Mouse (Mus musculus) kidney, embryonic 14.5 days (tissue): Measurements from ENCODE around the gene Abca12. TPM values are rescaled to one million over a fixed set of nuclear protein-coding genes. Genes with fewer than 3 reads are reported as not detected.

Experiments
- ATAC-seq: fragments of 200-750 bp; cut with Nextera tagmentation; 2 replicates; pipeline ENCODE4 v1.8.0; 2017; ENCODE audit warnings: moderate number of reproducible peaks, mild to moderate bottlenecking, moderate TSS enrichment, moderate library complexity; ENCODE audit not compliant: low FRiP score, low TSS enrichment
- H3K27ac ChIP-seq: fragments of 300-500 bp; sonication (generic); 2 replicates; pipeline ENCODE4 v1.5.1; 2014; ENCODE audit warnings: low read depth, mild to moderate bottlenecking, low read length, moderate library complexity, mixed read lengths
- H3K27me3 ChIP-seq: fragments of 300-500 bp; sonication (generic); 2 replicates; pipeline ENCODE4 v1.6.1; 2014; ENCODE audit warnings: mild to moderate bottlenecking, low read length; ENCODE audit not compliant: control insufficient read depth, insufficient read depth
- H3K36me3 ChIP-seq: fragments of 300-500 bp; sonication (generic); 2 replicates; pipeline ENCODE4 v1.6.1; 2014; ENCODE audit warnings: low read length, mixed read lengths; ENCODE audit not compliant: control insufficient read depth, insufficient read depth
- H3K4me1 ChIP-seq: fragments of 300-500 bp; sonication (generic); 2 replicates; pipeline ENCODE4 v1.6.1; 2014; ENCODE audit warnings: low read length, mixed read lengths; ENCODE audit not compliant: control insufficient read depth, insufficient read depth
- H3K4me2 ChIP-seq: fragments of 300-500 bp; sonication (generic); replicated peaks from 2 replicates; pipeline ENCODE4 v1.6.1; 2014; ENCODE audit warnings: low read depth, mild to moderate bottlenecking, low read length
- H3K4me3 ChIP-seq: fragments of 300-500 bp; sonication (generic); 2 replicates; pipeline ENCODE4 v1.5.1; 2014; ENCODE audit warnings: mild to moderate bottlenecking, low read length
- H3K9ac ChIP-seq: fragments of 300-500 bp; sonication (generic); 2 replicates; pipeline ENCODE4 v1.6.1; 2014; ENCODE audit warnings: low read depth, mild to moderate bottlenecking, low read length, moderate library complexity
- H3K9me3 ChIP-seq: fragments of 300-500 bp; sonication (generic); 2 replicates; pipeline ENCODE4 v1.6.1; 2016; ENCODE audit warnings: low read length; ENCODE audit not compliant: control insufficient read depth
- WGBS: fragments of 180-500 bp; shearing (Covaris S2); extraction: QIAGEN DNeasy Blood & Tissue Kit; methylation state at CpG from one replicate; pipeline ENCODE4 v1.1.7; 2014; 5-methylcytosine and 5-hydroxymethylcytosine counted together
- polyA plus RNA-seq: library from polyadenylated mRNA; unstranded; fragments of >200 nt; fragmentation: Nextera tagmentation; extraction: Ambion mirVana; gene quantifications from 2 replicates; pipeline ENCODE4 v1.2.1, GENCODE M21; 2014

Gene Abca12
- polyA plus RNA-seq, 1 experiment from 2014 or later = not detected

GRCm38 (mm10) chr1:71306196-71306595 lies 108.5 kb downstream of the Abca12 start:
- Histone ChIP-seq H3K36me3 (no peaks in the 10 kb centered on the region), H3K9ac (no peak overlapping the region), H3K4me2 (no peak overlapping the region), H3K4me1 (no peaks in the 10 kb centered on the region), H3K4me3 (no peak overlapping the region), H3K27ac (no peak overlapping the region), H3K9me3 (no peaks in the 10 kb centered on the region), H3K27me3 (no peaks in the 10 kb centered on the region)
- WGBS = 52% methylated on average over 3 of the region's 3 CpGs
- no peak for ATAC-seq

DNA sequence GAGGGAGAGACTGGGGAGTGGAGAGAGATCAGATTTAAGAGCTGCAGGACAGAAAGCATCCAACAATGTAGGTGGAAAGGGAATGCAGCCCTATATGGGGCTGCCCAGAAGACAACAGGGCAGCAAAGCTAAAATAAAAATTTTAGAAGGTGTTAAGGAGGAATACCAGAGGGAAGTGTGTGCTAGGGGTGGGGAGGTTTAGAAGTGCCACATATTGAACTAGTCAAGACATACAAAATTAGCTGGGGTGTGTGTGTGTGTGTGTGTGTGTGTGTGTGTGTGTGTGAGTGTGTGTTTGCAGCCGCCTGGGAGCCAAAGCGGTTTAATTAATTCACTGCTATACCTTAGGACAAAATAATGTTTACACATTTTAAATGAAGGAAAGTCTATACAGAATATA lies 110.1 kb downstream of the Abca12 start:
- H3K4me3 ChIP-seq = no peak overlapping the region
- WGBS = 71% methylated on average over 2 of the region's 2 CpGs
- no peak overlapping the region for H3K4me2 ChIP-seq
- H3K9me3 ChIP-seq = no peaks in the 10 kb centered on the region
- no peak overlapping the region for H3K27ac ChIP-seq
- H3K4me1 ChIP-seq = no peaks in the 10 kb centered on the region
- H3K27me3 ChIP-seq = no peaks in the 10 kb centered on the region
- no peak overlapping the region for H3K9ac ChIP-seq
- H3K36me3 ChIP-seq = no peaks in the 10 kb centered on the region
- ATAC-seq = no peak

DNA sequence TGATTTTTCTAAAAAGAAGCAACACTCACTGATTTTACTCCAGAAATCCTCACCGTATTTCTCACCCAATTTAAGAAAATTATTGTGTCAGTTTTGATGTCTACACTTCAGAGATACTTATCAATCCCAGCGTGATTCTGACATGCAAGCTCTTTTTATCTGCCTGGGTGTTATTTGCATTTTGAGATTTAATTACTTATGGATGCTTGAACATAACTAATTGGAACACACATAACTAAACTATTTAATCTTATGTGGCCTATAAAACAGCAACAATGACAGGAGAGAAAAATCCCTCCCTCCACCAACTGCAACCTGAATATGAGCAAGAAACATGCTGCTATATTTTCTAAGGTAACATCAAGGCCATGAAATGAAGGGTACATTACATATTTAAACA lies 117.7 kb downstream of the Abca12 start:
- H3K27me3 ChIP-seq = no peaks in the 10 kb centered on the region
- H3K9ac ChIP-seq = no peak overlapping the region
- H3K27ac ChIP-seq = no peak overlapping the region
- H3K9me3 ChIP-seq = no peaks in the 10 kb centered on the region
- WGBS = 55% methylated on average over 2 of the region's 2 CpGs
- no peaks in the 10 kb centered on the region for H3K4me1 ChIP-seq
- H3K4me3 ChIP-seq = no peak overlapping the region
- H3K36me3 ChIP-seq = no peaks in the 10 kb centered on the region
- no peak for ATAC-seq
- no peak overlapping the region for H3K4me2 ChIP-seq

DNA sequence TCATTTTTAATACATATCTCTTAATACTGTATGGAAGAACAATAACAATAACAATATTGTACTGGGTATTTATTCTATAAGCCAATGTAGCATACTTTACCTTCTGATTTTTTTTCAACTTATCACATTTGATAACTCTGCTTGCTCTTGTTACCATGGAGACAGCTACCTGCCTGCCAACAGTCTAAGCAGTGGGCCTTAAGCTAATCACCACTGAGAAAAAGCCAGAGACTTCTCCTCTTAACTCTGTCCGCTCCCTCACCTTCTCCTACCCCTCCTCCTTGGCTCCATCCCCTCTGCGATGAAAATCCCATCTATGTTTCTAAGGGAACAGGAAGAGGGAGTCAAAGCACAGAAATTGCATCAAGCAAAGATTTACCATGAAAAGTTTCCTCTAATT lies 118.1 kb downstream of the Abca12 start:
- Histone ChIP-seq H3K4me1 (no peaks in the 10 kb centered on the region), H3K9ac (no peak overlapping the region), H3K9me3 (no peaks in the 10 kb centered on the region), H3K36me3 (no peaks in the 10 kb centered on the region), H3K4me3 (no peak overlapping the region), H3K27me3 (no peaks in the 10 kb centered on the region), H3K27ac (no peak overlapping the region), H3K4me2 (no peak overlapping the region)
- no peak for ATAC-seq
- WGBS = 57% methylated on average over 2 of the region's 2 CpGs

DNA sequence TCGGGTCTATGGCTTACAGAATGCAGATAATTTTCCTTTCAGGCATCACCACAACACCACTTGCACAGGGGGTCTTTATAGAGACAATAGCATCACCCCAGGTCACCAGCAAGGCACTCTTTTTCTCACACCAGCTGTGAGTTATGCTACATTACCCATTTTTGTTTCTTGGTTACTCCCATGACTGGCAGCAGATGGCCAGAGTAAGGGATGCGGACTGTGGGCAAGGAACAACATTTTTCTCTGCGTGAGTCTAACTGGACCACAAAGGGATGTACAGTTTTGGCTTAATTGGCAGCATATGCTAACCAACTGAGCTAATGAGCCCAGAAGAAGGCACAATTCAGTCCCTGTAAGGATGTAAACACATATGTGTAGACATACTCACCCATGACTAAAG lies 122.8 kb downstream of the Abca12 start:
- Histone ChIP-seq H3K27ac (no peak overlapping the region), H3K4me1 (no peaks in the 10 kb centered on the region), H3K4me2 (no peak overlapping the region), H3K9ac (no peak overlapping the region), H3K27me3 (no peaks in the 10 kb centered on the region), H3K36me3 (no peaks in the 10 kb centered on the region), H3K9me3 (no peaks in the 10 kb centered on the region), H3K4me3 (no peak overlapping the region)
- ATAC-seq = no peak
- WGBS = 84% methylated on average over 3 of the region's 3 CpGs

DNA sequence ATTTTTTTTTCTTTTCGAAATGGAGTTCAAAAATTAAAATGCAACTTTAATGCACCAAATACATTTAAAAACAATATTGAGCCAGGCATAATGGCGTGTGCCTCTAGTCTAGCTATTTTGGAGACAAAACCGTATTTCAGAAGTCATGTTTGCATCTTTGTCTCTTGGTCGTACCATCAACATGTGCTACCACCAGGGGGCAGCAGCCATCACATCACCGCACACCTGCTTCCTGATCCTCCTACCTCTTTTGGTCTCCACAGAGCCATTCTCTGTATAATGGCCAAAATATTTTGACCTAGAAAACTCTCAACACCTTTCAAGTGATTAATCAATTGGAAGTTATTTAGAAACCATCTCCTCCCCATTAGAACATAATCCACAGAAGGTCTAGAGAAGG lies 125.2 kb downstream of the Abca12 start:
- WGBS = 20% methylated on average over 5 of the region's 5 CpGs
- H3K27me3 ChIP-seq = no peaks in the 10 kb centered on the region
- 0 out of 2 replicates have a peak, but pooled peaks have one; percentile 28 for ATAC-seq
- no peak overlapping the region for H3K4me2 ChIP-seq
- no peak overlapping the region for H3K9ac ChIP-seq
- H3K36me3 ChIP-seq = no peaks in the 10 kb centered on the region
- H3K27ac ChIP-seq = no peak overlapping the region
- no peak overlapping the region for H3K4me3 ChIP-seq
- no peaks in the 10 kb centered on the region for H3K4me1 ChIP-seq
- H3K9me3 ChIP-seq = no peaks in the 10 kb centered on the region

DNA sequence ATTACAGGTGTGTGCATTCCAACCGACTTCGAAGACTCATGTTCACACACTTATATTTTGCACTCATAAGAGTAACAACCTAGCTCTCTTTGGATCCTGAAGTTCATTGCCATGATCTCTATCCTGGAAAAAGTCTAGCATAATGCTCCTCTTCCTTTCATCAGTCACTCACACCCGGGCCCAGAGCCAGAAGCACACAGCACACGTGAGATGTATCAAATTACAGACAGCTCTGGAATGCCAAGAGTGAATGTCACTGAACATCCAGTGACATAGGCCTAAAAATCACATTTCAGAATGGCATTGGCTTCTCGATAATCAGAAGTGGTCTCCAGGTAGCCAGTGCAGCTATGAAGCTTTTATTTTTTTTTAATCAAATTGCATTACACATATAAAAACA lies 137.8 kb downstream of the Abca12 start:
- H3K9me3 ChIP-seq = no peaks in the 10 kb centered on the region
- no peak for ATAC-seq
- no peaks in the 10 kb centered on the region for H3K36me3 ChIP-seq
- 42% methylated on average over 5 of the region's 5 CpGs for WGBS
- no peak overlapping the region for H3K4me3 ChIP-seq
- H3K27me3 ChIP-seq = no peaks in the 10 kb centered on the region
- no peak overlapping the region for H3K9ac ChIP-seq
- H3K4me1 ChIP-seq = no peaks in the 10 kb centered on the region
- H3K4me2 ChIP-seq = no peak overlapping the region
- H3K27ac ChIP-seq = no peak overlapping the region

GRCm38 (mm10) chr1:71272550-71272949 lies 142.2 kb downstream of the Abca12 start:
- H3K27ac ChIP-seq = no peak overlapping the region
- no peaks in the 10 kb centered on the region for H3K9me3 ChIP-seq
- H3K4me2 ChIP-seq = no peak overlapping the region
- H3K9ac ChIP-seq = no peak overlapping the region
- ATAC-seq = no peak
- no peaks in the 10 kb centered on the region for H3K27me3 ChIP-seq
- WGBS = 74% methylated on average over 7 of the region's 7 CpGs
- H3K36me3 ChIP-seq = no peaks in the 10 kb centered on the region
- no peak overlapping the region for H3K4me3 ChIP-seq
- no peaks in the 10 kb centered on the region for H3K4me1 ChIP-seq

DNA sequence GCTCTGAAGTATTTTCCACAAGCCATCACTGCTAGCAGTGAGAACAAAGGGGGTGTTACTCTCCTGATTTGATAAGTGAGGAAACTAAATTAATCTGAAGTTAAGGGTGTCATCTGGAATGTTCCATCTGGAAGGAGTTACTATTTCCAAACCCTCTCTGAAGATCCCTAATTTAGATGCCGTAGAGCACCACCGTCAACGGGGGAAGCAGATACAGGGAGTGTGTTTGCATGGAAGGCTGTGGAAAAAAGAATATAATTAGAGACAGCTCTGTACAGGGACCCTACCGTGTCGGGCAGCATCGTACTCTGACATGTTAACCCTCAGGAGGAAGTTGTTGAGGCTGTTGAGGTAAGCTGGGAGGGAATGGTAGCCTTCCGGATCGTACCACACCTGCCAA lies 142.6 kb downstream of the Abca12 start:
- Histone ChIP-seq H3K4me2 (no peak overlapping the region), H3K9ac (no peak overlapping the region), H3K4me3 (no peak overlapping the region), H3K27ac (no peak overlapping the region), H3K9me3 (no peaks in the 10 kb centered on the region), H3K4me1 (no peaks in the 10 kb centered on the region), H3K27me3 (no peaks in the 10 kb centered on the region), H3K36me3 (no peaks in the 10 kb centered on the region)
- 84% methylated on average over 8 of the region's 8 CpGs for WGBS
- ATAC-seq = no peak

DNA sequence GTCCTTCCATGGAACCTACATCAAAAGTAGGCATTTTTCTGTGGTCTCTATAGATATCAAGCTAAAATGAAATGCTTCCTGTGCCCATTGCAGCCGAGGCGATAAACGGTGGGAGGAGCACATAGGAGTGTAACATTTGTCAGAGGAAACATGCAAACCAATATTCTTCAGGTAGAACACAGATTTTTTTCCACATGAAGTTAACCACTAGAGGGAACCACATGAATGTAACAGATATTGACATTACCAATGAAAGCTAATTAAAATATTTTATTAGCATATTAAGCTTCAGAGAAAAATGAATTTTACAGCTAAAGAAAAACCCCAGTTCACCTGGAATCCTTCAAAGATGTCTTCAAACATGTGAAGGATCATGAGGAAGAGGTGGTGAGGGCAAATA lies 144.6 kb downstream of the Abca12 start:
- H3K36me3 ChIP-seq = no peaks in the 10 kb centered on the region
- 93% methylated on average over 3 of the region's 3 CpGs for WGBS
- no peak overlapping the region for H3K27ac ChIP-seq

More for the DNA sequence above, 144.6 kb downstream of the Abca12 start:
- H3K4me2 ChIP-seq = no peak overlapping the region
- no peak overlapping the region for H3K9ac ChIP-seq
- no peak for ATAC-seq
- no peaks in the 10 kb centered on the region for H3K4me1 ChIP-seq
- H3K9me3 ChIP-seq = no peaks in the 10 kb centered on the region
- H3K4me3 ChIP-seq = no peak overlapping the region
- no peaks in the 10 kb centered on the region for H3K27me3 ChIP-seq
